Mouse (Mus musculus) forebrain, embryonic 12.5 days (tissue): Measurements from ENCODE around the gene Mkln1. TPM values are rescaled to one million over a fixed set of nuclear protein-coding genes. Genes with fewer than 3 reads are reported as not detected.

Source experiments
- ATAC-seq: fragments of 200-750 bp; cut with Nextera tagmentation; 2 replicates; pipeline ENCODE4 v1.8.0; 2017; ENCODE audit warnings: moderate TSS enrichment; ENCODE audit not compliant: low FRiP score
- H3K27ac ChIP-seq: fragments of 300-500 bp; sonication (generic); 2 replicates; pipeline ENCODE4 v1.5.1; 2016; ENCODE audit warnings: mild to moderate bottlenecking
- H3K27me3 ChIP-seq: fragments of 300-500 bp; sonication (generic); 2 replicates; pipeline ENCODE4 v1.6.1; 2016; ENCODE audit warnings: mild to moderate bottlenecking
- H3K36me3 ChIP-seq: fragments of 300-500 bp; sonication (generic); replicated peaks from 2 replicates; pipeline ENCODE4 v1.6.1; 2016; ENCODE audit warnings: mild to moderate bottlenecking
- H3K4me1 ChIP-seq: fragments of 300-500 bp; sonication (generic); 2 replicates; pipeline ENCODE4 v1.6.1; 2016
- H3K4me2 ChIP-seq: fragments of 300-500 bp; sonication (generic); 2 replicates; pipeline ENCODE4 v1.6.1; 2016; ENCODE audit warnings: mild to moderate bottlenecking, moderate library complexity
- H3K4me3 ChIP-seq: fragments of 300-500 bp; sonication (generic); replicated peaks from 2 replicates; pipeline ENCODE4 v1.5.1; 2016; ENCODE audit warnings: mild to moderate bottlenecking
- H3K9ac ChIP-seq: fragments of 300-500 bp; sonication (generic); 2 replicates; pipeline ENCODE4 v1.6.1; 2016; ENCODE audit warnings: mild to moderate bottlenecking
- H3K9me3 ChIP-seq: fragments of 300-500 bp; sonication (generic); 2 replicates; pipeline ENCODE4 v1.6.1; 2016
- WGBS: fragments of 180-500 bp; shearing (Covaris S2); methylation state at CpG from one replicate; pipeline ENCODE4 v1.1.7; 2016; 5-methylcytosine and 5-hydroxymethylcytosine counted together
- polyA plus RNA-seq: library from polyadenylated mRNA; unstranded; fragments of >200 nt; fragmentation: Nextera tagmentation; extraction: Ambion mirVana; gene quantifications from 2 replicates; pipeline ENCODE4 v1.2.1, GENCODE M21; 2016

The Mkln1 gene
- polyA plus RNA-seq, 1 experiment from 2014 or later = 208 TPM

- Histone ChIP-seq H3K9ac (no peak overlapping the region), H3K36me3 (peaks cover 25% of the 10 kb centered on the region), H3K27ac (no peak overlapping the region), H3K9me3 (no peaks in the 10 kb centered on the region), H3K27me3 (no peaks in the 10 kb centered on the region), H3K4me1 (no peaks in the 10 kb centered on the region), H3K4me2 (no peak overlapping the region), H3K4me3 (no peak overlapping the region)
- WGBS = 95% methylated on average over 7 of the region's 7 CpGs
- ATAC-seq = no peak
Measured at GRCm38 (mm10) chr6:31489950-31490349, 91.4 kb downstream of the Mkln1 start.

- H3K4me2 ChIP-seq = no peak overlapping the region
- no peak overlapping the region for H3K27ac ChIP-seq
- no peaks in the 10 kb centered on the region for H3K27me3 ChIP-seq
- no peaks in the 10 kb centered on the region for H3K9me3 ChIP-seq
- no peak overlapping the region for H3K4me3 ChIP-seq
- WGBS = 97% methylated on average over 2 of the region's 2 CpGs
- peaks cover 15% of the 10 kb centered on the region for H3K36me3 ChIP-seq
- ATAC-seq = no peak
- H3K9ac ChIP-seq = no peak overlapping the region
- H3K4me1 ChIP-seq = no peaks in the 10 kb centered on the region
Measured at GRCm38 (mm10) chr6:31495122-31495731, 96.7 kb downstream of the Mkln1 start.

- Histone ChIP-seq H3K4me1 (peaks cover 7% of the 10 kb centered on the region; the same call in 1 of the 2 replicates), H3K27ac (no peak overlapping the region), H3K4me3 (no peak overlapping the region), H3K36me3 (peaks cover 10% of the 10 kb centered on the region), H3K9me3 (no peaks in the 10 kb centered on the region), H3K27me3 (no peaks in the 10 kb centered on the region), H3K9ac (no peak overlapping the region), H3K4me2 (no peak overlapping the region)
- WGBS = 91% methylated on average over 2 of the region's 2 CpGs
- ATAC-seq = no peak
Measured at GRCm38 (mm10) chr6:31496227-31496626, 97.7 kb downstream of the Mkln1 start.

DNA sequence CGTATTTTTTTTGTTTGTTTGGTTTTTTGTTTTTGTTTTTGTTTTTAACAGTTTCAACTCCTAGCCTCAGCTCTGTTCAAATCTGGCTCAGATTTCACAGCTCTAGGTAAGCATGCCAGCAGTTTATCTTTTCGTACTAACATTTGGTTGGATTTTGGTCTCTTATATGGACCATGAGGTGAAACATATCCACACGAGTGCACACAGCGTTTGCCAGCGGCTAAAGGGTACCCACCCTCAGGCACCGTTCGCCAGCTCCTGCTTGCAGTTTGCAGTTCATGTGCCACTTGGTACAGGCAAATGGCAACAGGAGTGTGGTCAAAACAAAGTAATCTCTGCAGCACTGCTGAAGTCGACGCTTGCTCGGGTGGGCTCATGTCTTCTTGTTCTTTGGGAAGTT is 101.3 kb downstream of the Mkln1 start:
- peaks cover 9% of the 10 kb centered on the region; the same call in 1 of the 2 replicates for H3K4me1 ChIP-seq
- no peaks in the 10 kb centered on the region for H3K27me3 ChIP-seq
- peaks cover 18% of the 10 kb centered on the region for H3K36me3 ChIP-seq
- H3K27ac ChIP-seq = no peak overlapping the region
- no peaks in the 10 kb centered on the region for H3K9me3 ChIP-seq
- H3K4me2 ChIP-seq = no peak overlapping the region
- H3K9ac ChIP-seq = no peak overlapping the region
- H3K4me3 ChIP-seq = no peak overlapping the region
- WGBS = 86% methylated on average over 10 of the region's 10 CpGs
- no peak for ATAC-seq

- Histone ChIP-seq H3K9me3 (no peaks in the 10 kb centered on the region), H3K36me3 (peaks cover 18% of the 10 kb centered on the region)
- WGBS = 90% methylated on average over 2 of the region's 2 CpGs
Measured at GRCm38 (mm10) chr6:31500260-31500659, 101.7 kb downstream of the Mkln1 start.

DNA sequence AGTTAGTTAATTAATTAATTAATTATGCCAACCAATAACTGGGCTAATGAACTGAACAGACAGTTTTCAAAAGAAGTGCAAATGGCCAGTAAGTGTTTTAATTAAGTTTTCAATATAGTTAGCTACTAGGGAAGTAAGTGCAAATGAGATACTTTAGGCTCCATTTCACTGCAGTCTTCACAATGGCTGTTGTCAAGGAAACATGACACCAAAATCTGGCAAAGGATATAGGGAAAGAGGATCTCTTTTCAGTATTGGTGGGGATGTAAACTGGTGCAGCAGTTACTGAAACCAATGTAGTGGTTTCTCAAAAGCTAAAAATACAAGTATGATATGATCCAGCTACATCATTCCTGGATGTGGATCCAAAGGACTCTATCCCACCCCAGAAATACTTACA is 102.2 kb downstream of the Mkln1 start:
- H3K4me3 ChIP-seq = no peak overlapping the region
- peaks cover 18% of the 10 kb centered on the region for H3K36me3 ChIP-seq
- no peak overlapping the region for H3K9ac ChIP-seq

More at GRCm38 (mm10) chr6:31500260-31500659, 101.7 kb downstream of the Mkln1 start:
- H3K27me3 ChIP-seq = no peaks in the 10 kb centered on the region
- ATAC-seq = no peak
- peaks cover 9% of the 10 kb centered on the region; the same call in 1 of the 2 replicates for H3K4me1 ChIP-seq
- no peak overlapping the region for H3K9ac ChIP-seq
- no peak overlapping the region for H3K27ac ChIP-seq
- no peak overlapping the region for H3K4me3 ChIP-seq
- H3K4me2 ChIP-seq = no peak overlapping the region

DNA sequence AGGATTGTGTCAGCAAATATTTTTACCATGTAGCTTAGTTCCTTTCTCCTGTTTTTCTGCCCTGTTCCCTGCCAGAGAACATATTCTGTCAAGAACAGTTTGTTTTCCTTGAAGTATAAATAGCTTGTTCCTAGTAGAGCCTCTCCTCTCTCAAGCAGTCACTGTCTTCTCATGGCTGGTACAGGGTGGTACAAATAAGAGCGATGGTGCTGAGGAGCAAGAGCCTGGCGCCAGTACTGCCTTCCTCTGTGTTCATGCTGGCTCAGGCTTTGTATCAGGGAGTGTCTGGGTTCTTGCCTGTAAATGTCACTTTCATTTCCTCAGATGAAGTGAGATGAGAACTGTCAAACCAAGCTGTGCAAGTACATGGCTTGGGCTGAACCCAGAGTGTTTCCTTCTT is 104.1 kb downstream of the Mkln1 start:
- no peak for ATAC-seq
- WGBS = 97% methylated on average over 2 of the region's 2 CpGs

More for the DNA sequence above, 102.2 kb downstream of the Mkln1 start:
- no peak overlapping the region for H3K4me2 ChIP-seq
- no peak for ATAC-seq
- peaks cover 9% of the 10 kb centered on the region; the same call in 1 of the 2 replicates for H3K4me1 ChIP-seq
- H3K27me3 ChIP-seq = no peaks in the 10 kb centered on the region
- no peaks in the 10 kb centered on the region for H3K9me3 ChIP-seq
- no peak overlapping the region for H3K27ac ChIP-seq

GRCm38 (mm10) chr6:31513726-31514125 is 115.2 kb downstream of the Mkln1 start:
- Histone ChIP-seq H3K4me2 (no peak overlapping the region), H3K27me3 (no peaks in the 10 kb centered on the region), H3K9me3 (no peaks in the 10 kb centered on the region), H3K9ac (no peak overlapping the region), H3K36me3 (peaks cover 10% of the 10 kb centered on the region; the same call in 1 of the 2 replicates), H3K27ac (no peak overlapping the region), H3K4me3 (no peak overlapping the region), H3K4me1 (no peaks in the 10 kb centered on the region; the same call in 1 of the 2 replicates)
- ATAC-seq = no peak
- 86% methylated on average over 6 of the region's 6 CpGs for WGBS

More for the DNA sequence above, 104.1 kb downstream of the Mkln1 start:
- Histone ChIP-seq H3K27ac (no peak overlapping the region), H3K36me3 (peaks cover 9% of the 10 kb centered on the region; the same call in 1 of the 2 replicates), H3K9ac (no peak overlapping the region), H3K9me3 (no peaks in the 10 kb centered on the region), H3K4me1 (peaks cover 9% of the 10 kb centered on the region; the same call in 1 of the 2 replicates), H3K4me2 (no peak overlapping the region), H3K4me3 (no peak overlapping the region), H3K27me3 (no peaks in the 10 kb centered on the region)

DNA sequence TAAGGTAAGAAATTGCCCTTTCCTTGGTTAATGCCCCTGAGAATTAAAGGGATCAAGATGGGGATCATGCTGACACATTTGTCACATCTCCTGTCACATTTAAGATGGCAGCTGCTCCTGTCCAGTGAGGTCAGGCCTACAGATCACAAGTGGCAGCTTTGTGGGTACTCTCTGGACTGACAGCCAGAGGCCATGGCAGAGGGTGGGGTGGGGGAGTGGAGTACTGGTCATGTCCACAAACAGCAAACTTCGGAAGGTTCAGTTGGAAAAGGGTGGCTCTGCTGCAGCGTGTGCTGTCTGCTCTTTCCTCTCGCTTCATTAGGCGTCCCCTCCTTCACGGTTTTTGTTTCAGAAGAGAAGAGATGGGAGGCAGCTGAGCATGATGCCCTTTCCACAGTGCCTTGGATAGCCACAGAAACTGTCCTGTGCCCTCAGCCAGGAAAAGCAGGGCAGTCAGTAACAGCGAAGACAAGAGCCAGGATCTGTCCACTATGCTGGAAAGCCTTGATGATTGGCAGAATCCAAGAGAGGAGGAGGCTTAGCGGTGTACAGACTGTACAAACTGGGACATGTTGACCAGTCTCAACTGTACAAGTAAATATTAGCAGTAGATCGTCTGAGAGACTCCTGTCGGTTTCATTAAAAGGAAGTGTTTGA is 119.3 kb downstream of the Mkln1 start:
- no peaks in the 10 kb centered on the region for H3K27me3 ChIP-seq
- no peaks in the 10 kb centered on the region for H3K9me3 ChIP-seq
- H3K4me2 ChIP-seq = no peak overlapping the region
- WGBS = 73% methylated on average over 9 of the region's 9 CpGs
- H3K4me3 ChIP-seq = no peak overlapping the region
- no peak overlapping the region for H3K9ac ChIP-seq
- H3K27ac ChIP-seq = 0 out of 2 replicates have a peak overlapping the region, but pooled peaks have one; percentile 31
- ATAC-seq = no peak
- H3K4me1 ChIP-seq = no peaks in the 10 kb centered on the region; the same call in 1 of the 2 replicates
- peaks cover 20% of the 10 kb centered on the region for H3K36me3 ChIP-seq

DNA sequence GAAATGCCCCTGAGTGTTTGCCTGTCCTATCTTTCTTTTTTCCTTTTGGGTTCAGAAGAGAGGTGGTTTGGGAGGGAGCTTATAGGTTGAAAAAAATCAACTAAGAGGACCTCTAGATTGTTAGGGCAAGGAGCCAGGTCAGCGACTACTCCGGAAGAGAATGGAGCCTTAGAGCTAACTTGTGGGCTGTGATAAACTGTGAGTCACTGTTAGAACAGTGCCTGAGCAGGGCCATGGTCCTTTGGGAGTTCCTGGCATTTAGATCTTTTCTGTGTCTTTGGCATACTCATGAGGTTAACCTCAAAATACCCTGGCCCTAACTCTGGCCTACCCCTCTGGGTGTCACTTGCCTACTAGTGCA is 119.8 kb downstream of the Mkln1 start:
- Histone ChIP-seq H3K9me3 (no peaks in the 10 kb centered on the region), H3K4me3 (no peak overlapping the region), H3K36me3 (peaks cover 25% of the 10 kb centered on the region), H3K27ac (0 out of 2 replicates have a peak overlapping the region, but pooled peaks have one; percentile 31), H3K27me3 (no peaks in the 10 kb centered on the region), H3K4me1 (no peaks in the 10 kb centered on the region; the same call in 1 of the 2 replicates), H3K4me2 (no peak overlapping the region), H3K9ac (no peak overlapping the region)
- ATAC-seq = no peak
- 95% methylated on average over 2 of the region's 2 CpGs for WGBS

GRCm38 (mm10) chr6:31519001-31519471 is 120.5 kb downstream of the Mkln1 start:
- no peak overlapping the region for H3K27ac ChIP-seq
- ATAC-seq = peak; percentile 71
- 75% methylated on average over 8 of the region's 8 CpGs for WGBS
- H3K4me2 ChIP-seq = no peak overlapping the region
- H3K4me3 ChIP-seq = no peak overlapping the region
- no peaks in the 10 kb centered on the region for H3K9me3 ChIP-seq
- no peaks in the 10 kb centered on the region; the same call in 1 of the 2 replicates for H3K4me1 ChIP-seq
- no peaks in the 10 kb centered on the region for H3K27me3 ChIP-seq
- peaks cover 32% of the 10 kb centered on the region for H3K36me3 ChIP-seq
- H3K9ac ChIP-seq = no peak overlapping the region

- Histone ChIP-seq H3K36me3 (peaks cover 41% of the 10 kb centered on the region), H3K4me1 (no peaks in the 10 kb centered on the region; the same call in 1 of the 2 replicates), H3K9me3 (no peaks in the 10 kb centered on the region), H3K27ac (no peak overlapping the region), H3K4me2 (no peak overlapping the region), H3K9ac (no peak overlapping the region), H3K27me3 (no peaks in the 10 kb centered on the region), H3K4me3 (no peak overlapping the region)
- ATAC-seq = no peak
- 78% methylated on average over 7 of the region's 7 CpGs for WGBS
Measured at GRCm38 (mm10) chr6:31520486-31521215, 122.1 kb downstream of the Mkln1 start.
